Mouse (Mus musculus) MEL (cell line): ENCODE data around the gene Slc16a11. TPM values are rescaled to one million over a fixed set of nuclear protein-coding genes. Genes with fewer than 3 reads are reported as not detected.

Experiments used
- DNase-seq: peaks from one replicate; pipeline ENCODE4 v3.0.0; 2011; ENCODE audit warnings: low read depth, low spot score
- H3K27ac ChIP-seq: 2 replicates; pipeline ENCODE4 v1.5.1; 2012; ENCODE audit warnings: low read depth, mild to moderate bottlenecking, control low read depth, low read length, moderate library complexity; ENCODE audit not compliant: control insufficient read depth
- H3K27me3 ChIP-seq, 2 experiments: fragments of 150-350 bp in 1 of 2; sonication (generic) in 1 of 2; 2 replicates each; pipeline ENCODE4 v1.6.1; 2012; ENCODE audit warnings: low read length in 2 of 2, mild to moderate bottlenecking in 2 of 2, improper control_type of control experiment in 1 of 2, moderate library complexity in 1 of 2; ENCODE audit not compliant: insufficient read depth in 2 of 2, control insufficient read depth in 1 of 2
- H3K36me3 ChIP-seq, 2 experiments: 2 replicates each; pipeline ENCODE4 v1.6.1; 2012 to 2014; ENCODE audit warnings: low read length in 2 of 2, improper control_type of control experiment in 1 of 2, inconsistent platforms in 1 of 2, mild to moderate bottlenecking in 1 of 2; ENCODE audit not compliant: insufficient read depth in 2 of 2, control insufficient read depth in 1 of 2
- H3K4me1 ChIP-seq, 2 experiments: fragments of 150-350 bp in 1 of 2; sonication (generic) in 1 of 2; 2 replicates each; pipeline ENCODE4 v1.6.1; 2012; ENCODE audit warnings: low read length in 2 of 2, improper control_type of control experiment in 1 of 2, mild to moderate bottlenecking in 1 of 2; ENCODE audit not compliant: insufficient read depth in 2 of 2, control insufficient read depth in 1 of 2
- H3K4me3 ChIP-seq, 2 experiments: fragments of 150-350 bp in 1 of 2; sonication (generic) in 1 of 2; 2 replicates each; pipeline ENCODE4 v1.5.1; 2012; ENCODE audit warnings: low read depth in 2 of 2, low read length in 2 of 2, mild to moderate bottlenecking in 2 of 2, moderate library complexity in 2 of 2, control low read depth in 1 of 2, improper control_type of control experiment in 1 of 2; ENCODE audit not compliant: control insufficient read depth in 1 of 2, insufficient read depth in 1 of 2
- H3K79me2 ChIP-seq: 2 replicates; pipeline ENCODE4 v1.6.1; 2012; ENCODE audit warnings: mild to moderate bottlenecking, low read length, moderate library complexity; ENCODE audit not compliant: control insufficient read depth, poor library complexity, insufficient read depth
- H3K9ac ChIP-seq: 2 replicates; pipeline ENCODE4 v1.6.1; 2012; ENCODE audit warnings: low read depth, mild to moderate bottlenecking, control low read depth, low read length, moderate library complexity; ENCODE audit not compliant: control insufficient read depth, poor library complexity, severe bottlenecking
- H3K9me3 ChIP-seq: fragments of 150-350 bp; sonication (generic); replicated peaks from 2 replicates; pipeline ENCODE4 v1.6.1; 2012; ENCODE audit warnings: mild to moderate bottlenecking, low read length, improper control_type of control experiment, moderate library complexity; ENCODE audit not compliant: insufficient read depth
- BHLHE40 ChIP-seq: IDR thresholded peaks from 2 replicates; pipeline ENCODE4 v1.6.1; 2012; ENCODE audit warnings: low read depth, mild to moderate bottlenecking, inconsistent platforms, low read length, improper control_type of control experiment, borderline replicate concordance
- CHD1 ChIP-seq: IDR thresholded peaks from 2 replicates; pipeline ENCODE4 v1.6.1; 2012; ENCODE audit warnings: low read depth, mild to moderate bottlenecking, inconsistent platforms, low read length, improper control_type of control experiment
- GABPA ChIP-seq: IDR thresholded peaks from 2 replicates; pipeline ENCODE4 v1.6.1; 2012; ENCODE audit warnings: low read depth, mild to moderate bottlenecking, inconsistent platforms, low read length, improper control_type of control experiment, moderate library complexity
- GATA1 ChIP-seq: IDR thresholded peaks from 2 replicates; pipeline ENCODE4 v1.6.1; 2011; ENCODE audit warnings: low read depth, low read length, improper control_type of control experiment
- HCFC1 ChIP-seq: IDR thresholded peaks from 2 replicates; pipeline ENCODE4 v1.6.1; 2012; ENCODE audit warnings: low read depth, mild to moderate bottlenecking, inconsistent platforms, low read length, improper control_type of control experiment, moderate library complexity
- JUND ChIP-seq: IDR thresholded peaks from 2 replicates; pipeline ENCODE4 v1.6.1; 2011; ENCODE audit warnings: low read depth, mild to moderate bottlenecking, improper control_type of control experiment, low read length
- KAT2A ChIP-seq: conservative IDR thresholded peaks from 2 replicates; pipeline ENCODE4 v1.6.1; 2012; ENCODE audit warnings: low read depth, low read length, improper control_type of control experiment, inconsistent platforms
- MAFK ChIP-seq: IDR thresholded peaks from 2 replicates; pipeline ENCODE4 v1.6.1; 2011; ENCODE audit warnings: low read depth, mild to moderate bottlenecking, low read length, improper control_type of control experiment, borderline replicate concordance
- MXI1 ChIP-seq: IDR thresholded peaks from 2 replicates; pipeline ENCODE4 v1.6.1; 2011; ENCODE audit warnings: mild to moderate bottlenecking, low read depth, low read length, improper control_type of control experiment
- MYB ChIP-seq: IDR thresholded peaks from 2 replicates; pipeline ENCODE4 v1.6.1; 2011; ENCODE audit warnings: mild to moderate bottlenecking, low read depth, low read length, improper control_type of control experiment
- MYC ChIP-seq: IDR thresholded peaks from 2 replicates; pipeline ENCODE4 v1.6.1; 2011; ENCODE audit warnings: low read depth, mild to moderate bottlenecking, low read length, improper control_type of control experiment, moderate library complexity
- NRF1 ChIP-seq: IDR thresholded peaks from 2 replicates; pipeline ENCODE4 v1.6.1; 2014; ENCODE audit warnings: low read depth, mild to moderate bottlenecking, inconsistent platforms, low read length, improper control_type of control experiment, moderate library complexity; ENCODE audit not compliant: poor library complexity, insufficient read depth, severe bottlenecking
- POLR2AphosphoS2 ChIP-seq: IDR thresholded peaks from 2 replicates; pipeline ENCODE4 v1.6.1; 2011; ENCODE audit warnings: low read length, improper control_type of control experiment
- UBTF ChIP-seq: IDR thresholded peaks from 2 replicates; pipeline ENCODE4 v1.6.1; 2012; ENCODE audit warnings: low read depth, mild to moderate bottlenecking, inconsistent platforms, low read length, improper control_type of control experiment, moderate library complexity, borderline replicate concordance; ENCODE audit not compliant: insufficient read depth
- USF2 ChIP-seq, 2 experiments: IDR thresholded peaks; 2 replicates each; pipeline ENCODE4 v1.6.1; 2011 to 2012; ENCODE audit warnings: improper control_type of control experiment in 2 of 2, low read length in 2 of 2, borderline replicate concordance in 1 of 2, inconsistent platforms in 1 of 2, low read depth in 1 of 2, mild to moderate bottlenecking in 1 of 2; ENCODE audit not compliant: insufficient read depth in 1 of 2
- ZNF384 ChIP-seq: IDR thresholded peaks from 2 replicates; pipeline ENCODE4 v1.6.1; 2012; ENCODE audit warnings: low read depth, mild to moderate bottlenecking, inconsistent platforms, low read length, improper control_type of control experiment
- polyA plus RNA-seq, 2 experiments: library from polyadenylated mRNA; stranded (reverse) in 1 of 2; unstranded in 1 of 2; fragments of >175 nt in 1 of 2; fragments of >200 nt in 1 of 2; gene quantifications; 2 replicates each; pipeline versions ENCODE4 v1.2.1 to v1.2.4; 2012; ENCODE audit warnings: low replicate concordance in 2 of 2, low read depth in 1 of 2; ENCODE audit not compliant: insufficient read length in 2 of 2, insufficient read depth in 1 of 2, missing spikeins in 1 of 2
- total RNA-seq: library from RNA; depleted of rRNA; stranded (reverse); fragments of 300-350 nt; gene quantifications from 2 replicates; pipeline ENCODE4 v1.2.3, GENCODE M21; 2012

The Slc16a11 gene
- total and polyA plus RNA-seq, 3 experiments: 0.31 to 1.2 TPM; not detected in 1

GRCm38 (mm10) chr11:70223724-70224123, 11.2 kb downstream of the Slc16a11 start:
- no peak for DNase-seq
- H3K27ac ChIP-seq: no peak overlapping the region
- peaks cover 5 to 7% of the 10 kb centered on the region in 2 experiments; a peak in 3 of 4 replicates for H3K4me1 ChIP-seq
- H3K79me2 ChIP-seq: peaks cover 5% of the 10 kb centered on the region; the same call in 1 of the 2 replicates
- TF ChIP-seq KAT2A (no peak), MXI1 (no peak), UBTF (no peak), BHLHE40 (no peak), ZNF384 (no peak), JUND (no peak), CHD1 (no peak), HCFC1 (no peak), GATA1 (no peak), MYC (no peak), MYB (no peak), POLR2AphosphoS2 (no peak), GABPA (no peak), USF2 (IDR thresholded peaks at IDR 0.05; ENCODE audit: borderline replicate concordance in 1 of 2, insufficient read depth in 1 of 2, low read depth in 1 of 2, low read length in 2 of 2) (no peak)
- H3K36me3 ChIP-seq: peaks cover 0 to 5% of the 10 kb centered on the region in 2 experiments; a peak in 2 of 4 replicates
- no peak overlapping the region for H3K9ac ChIP-seq
- no peaks in the 10 kb centered on the region for H3K27me3 ChIP-seq
- H3K9me3 ChIP-seq: no peaks in the 10 kb centered on the region
- H3K4me3 ChIP-seq: no peak overlapping the region

- Histone ChIP-seq H3K27me3 (no peaks in the 10 kb centered on the region), H3K36me3 (no peaks in the 10 kb centered on the region; a peak in 1 of 4 replicates)
- TF ChIP-seq MAFK: 0 out of 2 replicates have a peak, but pooled peaks have one; percentile 10
- TF ChIP-seq NRF1: no peak
- TF ChIP-seq HCFC1: no peak
- TF ChIP-seq, all 39 proteins: peak for 1
- Histone ChIP-seq H3K9ac (no peak overlapping the region), H3K4me1 (peaks cover 5 to 12% of the 10 kb centered on the region in 2 experiments; a peak in 3 of 4 replicates), H3K79me2 (peaks cover 2% of the 10 kb centered on the region; the same call in 1 of the 2 replicates), H3K27ac (no peak overlapping the region), H3K9me3 (no peaks in the 10 kb centered on the region), H3K4me3 (no peak overlapping the region)
- no peak for DNase-seq
Measured at GRCm38 (mm10) chr11:70225798-70226601, 13.4 kb downstream of the Slc16a11 start.
